Mouse (Mus musculus) MEL (cell line): ENCODE results near the gene Clasrp. TPM values are rescaled to one million over a fixed set of nuclear protein-coding genes. Genes with fewer than 3 reads are reported as not detected.

Source experiments
- DNase-seq: peaks from one replicate; pipeline ENCODE4 v3.0.0; 2011; ENCODE audit warnings: low read depth, low spot score
- H3K27ac ChIP-seq: 2 replicates; pipeline ENCODE4 v1.5.1; 2012; ENCODE audit warnings: low read depth, mild to moderate bottlenecking, control low read depth, low read length, moderate library complexity; ENCODE audit not compliant: control insufficient read depth
- H3K27me3 ChIP-seq, 2 experiments: fragments of 150-350 bp in 1 of 2; sonication (generic) in 1 of 2; 2 replicates each; pipeline ENCODE4 v1.6.1; 2012; ENCODE audit warnings: low read length in 2 of 2, mild to moderate bottlenecking in 2 of 2, improper control_type of control experiment in 1 of 2, moderate library complexity in 1 of 2; ENCODE audit not compliant: insufficient read depth in 2 of 2, control insufficient read depth in 1 of 2
- H3K36me3 ChIP-seq, 2 experiments: 2 replicates each; pipeline ENCODE4 v1.6.1; 2012 to 2014; ENCODE audit warnings: low read length in 2 of 2, improper control_type of control experiment in 1 of 2, inconsistent platforms in 1 of 2, mild to moderate bottlenecking in 1 of 2; ENCODE audit not compliant: insufficient read depth in 2 of 2, control insufficient read depth in 1 of 2
- H3K4me1 ChIP-seq, 2 experiments: fragments of 150-350 bp in 1 of 2; sonication (generic) in 1 of 2; 2 replicates each; pipeline ENCODE4 v1.6.1; 2012; ENCODE audit warnings: low read length in 2 of 2, improper control_type of control experiment in 1 of 2, mild to moderate bottlenecking in 1 of 2; ENCODE audit not compliant: insufficient read depth in 2 of 2, control insufficient read depth in 1 of 2
- H3K4me3 ChIP-seq, 2 experiments: fragments of 150-350 bp in 1 of 2; sonication (generic) in 1 of 2; 2 replicates each; pipeline ENCODE4 v1.5.1; 2012; ENCODE audit warnings: low read depth in 2 of 2, low read length in 2 of 2, mild to moderate bottlenecking in 2 of 2, moderate library complexity in 2 of 2, control low read depth in 1 of 2, improper control_type of control experiment in 1 of 2; ENCODE audit not compliant: control insufficient read depth in 1 of 2, insufficient read depth in 1 of 2
- H3K79me2 ChIP-seq: 2 replicates; pipeline ENCODE4 v1.6.1; 2012; ENCODE audit warnings: mild to moderate bottlenecking, low read length, moderate library complexity; ENCODE audit not compliant: control insufficient read depth, poor library complexity, insufficient read depth
- H3K9ac ChIP-seq: 2 replicates; pipeline ENCODE4 v1.6.1; 2012; ENCODE audit warnings: low read depth, mild to moderate bottlenecking, control low read depth, low read length, moderate library complexity; ENCODE audit not compliant: control insufficient read depth, poor library complexity, severe bottlenecking
- H3K9me3 ChIP-seq: fragments of 150-350 bp; sonication (generic); replicated peaks from 2 replicates; pipeline ENCODE4 v1.6.1; 2012; ENCODE audit warnings: mild to moderate bottlenecking, low read length, improper control_type of control experiment, moderate library complexity; ENCODE audit not compliant: insufficient read depth
- BHLHE40 ChIP-seq: IDR thresholded peaks from 2 replicates; pipeline ENCODE4 v1.6.1; 2012; ENCODE audit warnings: low read depth, mild to moderate bottlenecking, inconsistent platforms, low read length, improper control_type of control experiment, borderline replicate concordance
- CHD2 ChIP-seq: IDR thresholded peaks from 2 replicates; pipeline ENCODE4 v1.6.1; 2011; ENCODE audit warnings: low read length, improper control_type of control experiment
- CTCF ChIP-seq, 3 experiments: IDR thresholded peaks in 2 of 3; conservative IDR thresholded peaks in 1 of 3; 2 replicates each; pipeline ENCODE4 v1.5.1; 2011 to 2012; ENCODE audit warnings: low read length in 3 of 3, low read depth in 2 of 3, mild to moderate bottlenecking in 2 of 3, improper control_type of control experiment in 1 of 3, inconsistent platforms in 1 of 3, mixed read lengths in 1 of 3, moderate library complexity in 1 of 3; ENCODE audit not compliant: control insufficient read depth in 1 of 3, insufficient read depth in 1 of 3, poor library complexity in 1 of 3, severe bottlenecking in 1 of 3
- EP300 ChIP-seq, 2 experiments: IDR thresholded peaks; 2 replicates each; pipeline ENCODE4 v1.6.1; 2011; ENCODE audit warnings: improper control_type of control experiment in 2 of 2, low read length in 2 of 2, low read depth in 1 of 2, mild to moderate bottlenecking in 1 of 2
- ETS1 ChIP-seq: IDR thresholded peaks from 2 replicates; pipeline ENCODE4 v1.6.1; 2012; ENCODE audit warnings: low read depth, mild to moderate bottlenecking, inconsistent platforms, low read length, improper control_type of control experiment, moderate library complexity
- MAFK ChIP-seq: IDR thresholded peaks from 2 replicates; pipeline ENCODE4 v1.6.1; 2011; ENCODE audit warnings: low read depth, mild to moderate bottlenecking, low read length, improper control_type of control experiment, borderline replicate concordance
- MAX ChIP-seq: IDR thresholded peaks from 2 replicates; pipeline ENCODE4 v1.6.1; 2011; ENCODE audit warnings: low read length, improper control_type of control experiment
- MAZ ChIP-seq: IDR thresholded peaks from 2 replicates; pipeline ENCODE4 v1.6.1; 2012; ENCODE audit warnings: low read depth, mild to moderate bottlenecking, inconsistent platforms, low read length, improper control_type of control experiment
- MEF2A ChIP-seq: IDR thresholded peaks from 2 replicates; pipeline ENCODE4 v1.6.1; 2014; ENCODE audit warnings: low read depth, mild to moderate bottlenecking, inconsistent platforms, low read length, improper control_type of control experiment; ENCODE audit not compliant: poor library complexity, insufficient replicate concordance, severe bottlenecking; ENCODE audit errors: extremely low read depth
- MXI1 ChIP-seq: IDR thresholded peaks from 2 replicates; pipeline ENCODE4 v1.6.1; 2011; ENCODE audit warnings: mild to moderate bottlenecking, low read depth, low read length, improper control_type of control experiment
- MYB ChIP-seq: IDR thresholded peaks from 2 replicates; pipeline ENCODE4 v1.6.1; 2011; ENCODE audit warnings: mild to moderate bottlenecking, low read depth, low read length, improper control_type of control experiment
- MYC ChIP-seq: IDR thresholded peaks from 2 replicates; pipeline ENCODE4 v1.6.1; 2011; ENCODE audit warnings: low read depth, mild to moderate bottlenecking, low read length, improper control_type of control experiment, moderate library complexity
- NELFE ChIP-seq: IDR thresholded peaks from 2 replicates; pipeline ENCODE4 v1.6.1; 2011; ENCODE audit warnings: low read depth, low read length, improper control_type of control experiment
- POLR2A ChIP-seq, 2 experiments: IDR thresholded peaks; 2 replicates each; pipeline ENCODE4 v1.6.1; 2011 to 2012; ENCODE audit warnings: low read length in 2 of 2, mild to moderate bottlenecking in 2 of 2, control low read depth in 1 of 2, improper control_type of control experiment in 1 of 2, low read depth in 1 of 2, moderate library complexity in 1 of 2; ENCODE audit not compliant: control insufficient read depth in 1 of 2, insufficient read depth in 1 of 2, poor library complexity in 1 of 2
- POLR2AphosphoS5 ChIP-seq: IDR thresholded peaks from 2 replicates; pipeline ENCODE4 v1.6.1; 2012; ENCODE audit warnings: low read depth, borderline replicate concordance, mild to moderate bottlenecking, inconsistent platforms, low read length, moderate library complexity, mixed read lengths
- SIN3A ChIP-seq: IDR thresholded peaks from 2 replicates; pipeline ENCODE4 v1.6.1; 2012; ENCODE audit warnings: low read length, improper control_type of control experiment, inconsistent platforms
- TBP ChIP-seq: IDR thresholded peaks from 2 replicates; pipeline ENCODE4 v1.8.0; 2011; ENCODE audit warnings: low read depth, low read length, improper control_type of control experiment
- TCF12 ChIP-seq: IDR thresholded peaks from 2 replicates; pipeline ENCODE4 v1.6.1; 2014; ENCODE audit warnings: low read depth, mild to moderate bottlenecking, inconsistent platforms, low read length, improper control_type of control experiment, moderate library complexity
- UBTF ChIP-seq: IDR thresholded peaks from 2 replicates; pipeline ENCODE4 v1.6.1; 2012; ENCODE audit warnings: low read depth, mild to moderate bottlenecking, inconsistent platforms, low read length, improper control_type of control experiment, moderate library complexity, borderline replicate concordance; ENCODE audit not compliant: insufficient read depth
- USF2 ChIP-seq, 2 experiments: IDR thresholded peaks; 2 replicates each; pipeline ENCODE4 v1.6.1; 2011 to 2012; ENCODE audit warnings: improper control_type of control experiment in 2 of 2, low read length in 2 of 2, borderline replicate concordance in 1 of 2, inconsistent platforms in 1 of 2, low read depth in 1 of 2, mild to moderate bottlenecking in 1 of 2; ENCODE audit not compliant: insufficient read depth in 1 of 2
- ZC3H11A ChIP-seq: IDR thresholded peaks from 2 replicates; pipeline ENCODE4 v1.6.1; 2012; ENCODE audit warnings: low read depth, mild to moderate bottlenecking, inconsistent platforms, low read length, improper control_type of control experiment
- ZKSCAN1 ChIP-seq: IDR thresholded peaks from 2 replicates; pipeline ENCODE4 v1.6.1; 2012; ENCODE audit warnings: low read depth, mild to moderate bottlenecking, inconsistent platforms, low read length, improper control_type of control experiment, moderate library complexity
- polyA plus RNA-seq, 2 experiments: library from polyadenylated mRNA; stranded (reverse) in 1 of 2; unstranded in 1 of 2; fragments of >175 nt in 1 of 2; fragments of >200 nt in 1 of 2; gene quantifications; 2 replicates each; pipeline versions ENCODE4 v1.2.1 to v1.2.4; 2012; ENCODE audit warnings: low replicate concordance in 2 of 2, low read depth in 1 of 2; ENCODE audit not compliant: insufficient read length in 2 of 2, insufficient read depth in 1 of 2, missing spikeins in 1 of 2
- total RNA-seq: library from RNA; depleted of rRNA; stranded (reverse); fragments of 300-350 nt; gene quantifications from 2 replicates; pipeline ENCODE4 v1.2.3, GENCODE M21; 2012

Clasrp gene
- total and polyA plus RNA-seq, 3 experiments: 31.1 to 62.2 TPM; not detected in 1

GRCm38 (mm10) chr7:19572926-19573775, 31.1 kb downstream of the Clasrp start (continued):
- TF ChIP-seq MEF2A (no peak), ETS1 (no peak; the same call in 1 of the 2 replicates), MYB (no peak), BHLHE40 (peak; percentile 79; the same call in 1 of the 2 replicates), MYC (no peak), TBP (peak; percentile 75), POLR2AphosphoS5 (no peak), ZKSCAN1 (no peak), SIN3A (peak; percentile 87), MAFK (no peak), UBTF (no peak)

- no peak overlapping the region for H3K4me3 ChIP-seq
- DNase-seq: no peak
- H3K9me3 ChIP-seq: no peaks in the 10 kb centered on the region
- H3K27me3 ChIP-seq: no peaks in the 10 kb centered on the region
- H3K79me2 ChIP-seq: peaks cover 33% of the 10 kb centered on the region
- TF ChIP-seq MAZ: no peak
- TF ChIP-seq, all 39 proteins: peak for 0
- H3K9ac ChIP-seq: no peak overlapping the region
- no peak overlapping the region for H3K27ac ChIP-seq
- H3K4me1 ChIP-seq: peaks cover 4 to 17% of the 10 kb centered on the region in 2 experiments; a peak in 3 of 4 replicates
- peaks cover 0 to 19% of the 10 kb centered on the region in 2 experiments; a peak in 3 of 4 replicates for H3K36me3 ChIP-seq
Measured at GRCm38 (mm10) chr7:19569647-19570046, 34.6 kb downstream of the Clasrp start.

GRCm38 (mm10) chr7:19567426-19567825, 36.9 kb downstream of the Clasrp start:
- Histone ChIP-seq H3K79me2 (peaks cover 24% of the 10 kb centered on the region), H3K27me3 (no peaks in the 10 kb centered on the region), H3K9ac (no peak overlapping the region), H3K4me3 (no peak overlapping the region), H3K9me3 (no peaks in the 10 kb centered on the region), H3K4me1 (peaks cover 9 to 29% of the 10 kb centered on the region in 2 experiments; a peak in 3 of 4 replicates)
- no peak for DNase-seq
- TF ChIP-seq TCF12 (no peak), ETS1 (no peak), TBP (no peak), USF2 (IDR thresholded peaks at IDR 0.05; ENCODE audit: borderline replicate concordance in 1 of 2, insufficient read depth in 1 of 2, low read depth in 1 of 2, low read length in 2 of 2) (no peak), CTCF (IDR thresholded peaks at IDR 0.05 in 2 of 3, conservative IDR thresholded peaks at IDR 0.05 in 1 of 3; ENCODE audit: control insufficient read depth in 1 of 3, insufficient read depth in 1 of 3, low read depth in 2 of 3, low read length in 3 of 3, poor library complexity in 1 of 3, severe bottlenecking in 1 of 3) (no peak), CHD2 (no peak), MXI1 (no peak), NELFE (no peak), ZC3H11A (no peak), POLR2A (IDR thresholded peaks at IDR 0.05; ENCODE audit: control insufficient read depth in 1 of 2, insufficient read depth in 1 of 2, low read depth in 1 of 2, low read length in 2 of 2, poor library complexity in 1 of 2) (no peak), EP300 (IDR thresholded peaks at IDR 0.05; ENCODE audit: low read depth in 1 of 2, low read length in 2 of 2) (no peak), MAX (no peak)
- TF ChIP-seq, all 39 proteins: peak for 0
- no peak overlapping the region for H3K27ac ChIP-seq
- H3K36me3 ChIP-seq: peaks cover 0 to 29% of the 10 kb centered on the region in 2 experiments; a peak in 3 of 4 replicates
